Mouse (Mus musculus) CH12.LX (cell line): Measurements from ENCODE around the gene Cdh22. TPM values are rescaled to one million over a fixed set of nuclear protein-coding genes. Genes with fewer than 3 reads are reported as not detected.

Experiments used
- DNase-seq: peaks from one replicate; pipeline ENCODE4 v3.0.0-alpha.2; 2013; ENCODE audit errors: extremely low read depth
- H3K27ac ChIP-seq: 2 replicates; pipeline ENCODE4 v1.5.1; 2012; ENCODE audit warnings: low read depth, mild to moderate bottlenecking, control low read depth, moderate library complexity; ENCODE audit not compliant: insufficient read depth
- H3K27me3 ChIP-seq: replicated peaks from 2 replicates; pipeline ENCODE3; 2012; ENCODE audit warnings: inconsistent platforms
- H3K36me3 ChIP-seq, 2 experiments: replicated peaks in 1 of 2; 2 replicates each; pipeline versions ENCODE3 to v1.6.1; 2012; ENCODE audit warnings: inconsistent platforms in 1 of 2, low read length in 1 of 2, mild to moderate bottlenecking in 1 of 2, mixed read lengths in 1 of 2, moderate library complexity in 1 of 2; ENCODE audit not compliant: control insufficient read depth in 1 of 2, insufficient read depth in 1 of 2
- H3K4me1 ChIP-seq, 2 experiments: 2 replicates each; pipeline ENCODE4 v1.6.1; 2012; ENCODE audit warnings: inconsistent platforms in 1 of 2, moderate library complexity in 1 of 2; ENCODE audit not compliant: insufficient read depth in 2 of 2, control insufficient read depth in 1 of 2
- H3K4me2 ChIP-seq: 2 replicates; pipeline ENCODE4 v1.6.1; 2012; ENCODE audit warnings: low read depth, mild to moderate bottlenecking, control low read depth; ENCODE audit not compliant: poor library complexity, insufficient read depth, severe bottlenecking
- H3K4me3 ChIP-seq, 3 experiments: fragments of 150-350 bp in 1 of 3; sonication (generic) in 1 of 3; replicated peaks in 1 of 3; 2 replicates each; pipeline versions ENCODE3 to v1.5.1; 2011 to 2012; ENCODE audit warnings: low read depth in 2 of 3, low read length in 2 of 3, mild to moderate bottlenecking in 2 of 3, moderate library complexity in 2 of 3, control low read depth in 1 of 3, improper control_type of control experiment in 1 of 3, inconsistent platforms in 1 of 3, mixed read lengths in 1 of 3; ENCODE audit not compliant: poor library complexity in 1 of 3
- H3K79me2 ChIP-seq: replicated peaks from 2 replicates; pipeline ENCODE4 v1.6.1; 2012; ENCODE audit warnings: mild to moderate bottlenecking, moderate library complexity; ENCODE audit not compliant: control insufficient read depth, poor library complexity, insufficient read depth, severe bottlenecking; ENCODE audit errors: extremely low read depth
- H3K9ac ChIP-seq: 2 replicates; pipeline ENCODE4 v1.6.1; 2012; ENCODE audit warnings: low read depth, mild to moderate bottlenecking, control low read depth, moderate library complexity; ENCODE audit not compliant: insufficient read depth
- H3K9me3 ChIP-seq: replicated peaks from 2 replicates; pipeline ENCODE3; 2012; ENCODE audit warnings: low read length, inconsistent platforms, mixed read lengths
- CHD2 ChIP-seq: IDR thresholded peaks from 2 replicates; pipeline ENCODE4 v1.6.1; 2011; ENCODE audit warnings: low read length, improper control_type of control experiment
- E2F4 ChIP-seq: IDR thresholded peaks from 2 replicates; pipeline ENCODE4 v1.6.1; 2011; ENCODE audit warnings: low read depth, low read length, improper control_type of control experiment; ENCODE audit not compliant: insufficient replicate concordance
- ELF1 ChIP-seq: IDR thresholded peaks from 2 replicates; pipeline ENCODE4 v1.6.1; 2014; ENCODE audit warnings: low read depth, mild to moderate bottlenecking, inconsistent platforms, low read length, improper control_type of control experiment
- HCFC1 ChIP-seq: IDR thresholded peaks from 2 replicates; pipeline ENCODE4 v1.6.1; 2012; ENCODE audit warnings: low read depth, mild to moderate bottlenecking, inconsistent platforms, low read length, improper control_type of control experiment
- IRF4 ChIP-seq: IDR thresholded peaks from 2 replicates; pipeline ENCODE4 v1.6.1; 2014; ENCODE audit warnings: low read depth, mild to moderate bottlenecking, inconsistent platforms, low read length, improper control_type of control experiment
- JUN ChIP-seq: IDR thresholded peaks from 2 replicates; pipeline ENCODE4 v1.6.1; 2011; ENCODE audit warnings: low read depth, mild to moderate bottlenecking, low read length, improper control_type of control experiment, moderate library complexity; ENCODE audit not compliant: insufficient read depth
- JUND ChIP-seq: conservative IDR thresholded peaks from 2 replicates; pipeline ENCODE4 v1.6.1; 2011; ENCODE audit warnings: low read depth, low read length, improper control_type of control experiment
- MAFK ChIP-seq: IDR thresholded peaks from 2 replicates; pipeline ENCODE4 v1.6.1; 2011; ENCODE audit warnings: low read length, improper control_type of control experiment; ENCODE audit not compliant: insufficient replicate concordance
- MAX ChIP-seq: IDR thresholded peaks from 2 replicates; pipeline ENCODE4 v1.6.1; 2011; ENCODE audit warnings: low read length, improper control_type of control experiment
- MAZ ChIP-seq: IDR thresholded peaks from 2 replicates; pipeline ENCODE4 v1.6.1; 2012; ENCODE audit warnings: low read depth, mild to moderate bottlenecking, inconsistent platforms, low read length, improper control_type of control experiment, moderate library complexity
- MEF2A ChIP-seq: IDR thresholded peaks from 2 replicates; pipeline ENCODE4 v1.6.1; 2014; ENCODE audit warnings: low read depth, mild to moderate bottlenecking, inconsistent platforms, low read length, improper control_type of control experiment, borderline replicate concordance
- MXI1 ChIP-seq: IDR thresholded peaks from 2 replicates; pipeline ENCODE4 v1.6.1; 2011; ENCODE audit warnings: mild to moderate bottlenecking, low read depth, low read length, improper control_type of control experiment
- PAX5 ChIP-seq: IDR thresholded peaks from 2 replicates; pipeline ENCODE4 v1.6.1; 2012; ENCODE audit warnings: low read length, inconsistent platforms, mixed read lengths
- RAD21 ChIP-seq: IDR thresholded peaks from 2 replicates; pipeline ENCODE4 v1.6.1; 2011; ENCODE audit warnings: low read depth, mild to moderate bottlenecking, low read length, improper control_type of control experiment, moderate library complexity
- UBTF ChIP-seq: IDR thresholded peaks from 2 replicates; pipeline ENCODE4 v1.6.1; 2012; ENCODE audit warnings: low read depth, mild to moderate bottlenecking, inconsistent platforms, low read length, improper control_type of control experiment, moderate library complexity
- ZC3H11A ChIP-seq: IDR thresholded peaks from 2 replicates; pipeline ENCODE4 v1.6.1; 2012; ENCODE audit warnings: low read depth, mild to moderate bottlenecking, inconsistent platforms, low read length, improper control_type of control experiment
- ZKSCAN1 ChIP-seq: IDR thresholded peaks from 2 replicates; pipeline ENCODE4 v1.6.1; 2012; ENCODE audit warnings: low read depth, inconsistent platforms, low read length, improper control_type of control experiment, borderline replicate concordance
- ZNF384 ChIP-seq: IDR thresholded peaks from 2 replicates; pipeline ENCODE4 v1.6.1; 2012; ENCODE audit warnings: low read depth, low read length, improper control_type of control experiment, inconsistent platforms
- dilution Hi-C: fragments of 300-500 bp; cut with MboI; formaldehyde crosslinking; loops from 2 replicates; pipeline ENCODE4 v1.14.3; 2020; ENCODE audit warnings: low sequenced_read_pairs; ENCODE audit not compliant: extremely low pct_unique_long_range_greater_than_20kb, extremely low pct_ligation_motif_present
- in situ Hi-C: fragments of 300-500 bp; cut with MboI; formaldehyde crosslinking; loops from 3 replicates; pipeline ENCODE4 v1.14.3; 2019; ENCODE audit warnings: low sequenced_read_pairs, low pct_ligation_motif_present, low pct_unique_long_range_greater_than_20kb, mixed read lengths
- polyA plus RNA-seq: library from polyadenylated mRNA; unstranded; fragments of >175 nt; gene quantifications from 2 replicates; pipeline ENCODE4 v1.2.1, GENCODE M21; 2012; ENCODE audit warnings: low read depth; ENCODE audit not compliant: insufficient read length
- total RNA-seq, 2 experiments: library from RNA; depleted of rRNA; stranded (reverse); fragments of 300-350 nt in 1 of 2; fragments of >200 nt in 1 of 2; gene quantifications; 2 replicates each; pipeline ENCODE4 v1.2.3; 2012 to 2014

The Cdh22 gene
- total and polyA plus RNA-seq, 3 experiments, result 0.08 TPM; not detected in 2

GRCm38 (mm10) chr2:165253269-165253668 lies 18.6 kb upstream of the Cdh22 start:
- Histone ChIP-seq H3K4me1 (peaks cover 11 to 21% of the 10 kb centered on the region in 2 experiments), H3K27me3 (peaks cover 92% of the 10 kb centered on the region), H3K9me3 (no peaks in the 10 kb centered on the region), H3K79me2 (no peaks in the 10 kb centered on the region), H3K4me3 (no peak overlapping the region), H3K27ac (no peak overlapping the region), H3K9ac (no peak overlapping the region), H3K36me3 (no peaks in the 10 kb centered on the region), H3K4me2 (no peak overlapping the region)
- in situ Hi-C loops, result no loop called here
- no peak for TF ChIP-seq MXI1
- no peak for TF ChIP-seq RAD21
- no peak for TF ChIP-seq ZC3H11A
- TF ChIP-seq IRF4, result no peak
- no peak for TF ChIP-seq JUND
- no peak for TF ChIP-seq MEF2A
- no peak for TF ChIP-seq CHD2
- no peak for TF ChIP-seq ZNF384
- DNase-seq, result no peak
- dilution Hi-C loops, result no loop called here

- Histone ChIP-seq H3K27ac (no peak overlapping the region), H3K79me2 (no peaks in the 10 kb centered on the region), H3K4me3 (no peak overlapping the region), H3K9ac (no peak overlapping the region), H3K4me1 (peaks cover 8 to 16% of the 10 kb centered on the region in 2 experiments), H3K4me2 (no peak overlapping the region), H3K9me3 (no peaks in the 10 kb centered on the region), H3K27me3 (peaks cover 92% of the 10 kb centered on the region), H3K36me3 (no peaks in the 10 kb centered on the region)
- dilution Hi-C loops (no loop called here), in situ Hi-C loops (no loop called here)
- DNase-seq, result no peak
- TF ChIP-seq HCFC1 (no peak), JUND (no peak), E2F4 (no peak), MAFK (no peak), PAX5 (no peak), UBTF (no peak), MXI1 (no peak), JUN (no peak), ZC3H11A (no peak), MAX (no peak), RAD21 (no peak), ZKSCAN1 (no peak), MAZ (no peak), ELF1 (no peak)
Measured at GRCm38 (mm10) chr2:165252801-165253200, 18.1 kb upstream of the Cdh22 start.
